Mouse (Mus musculus) kidney, postnatal 0 days (tissue): ENCODE data around the gene Lmna. TPM values are rescaled to one million over a fixed set of nuclear protein-coding genes. Genes with fewer than 3 reads are reported as not detected.

Source experiments
- ATAC-seq: fragments of 200-750 bp; cut with Nextera tagmentation; replicated peaks from 2 replicates; pipeline ENCODE4 v1.8.0; 2017; ENCODE audit warnings: low read depth, moderate number of reproducible peaks, moderate TSS enrichment, moderate library complexity; ENCODE audit not compliant: low FRiP score
- DNase-seq: peaks from one replicate; pipeline ENCODE4 v3.0.0-alpha.2; 2016; ENCODE audit warnings: low spot score
- H3K27ac ChIP-seq: fragments of 300-500 bp; sonication (generic); 2 replicates; pipeline ENCODE4 v1.5.1; 2014; ENCODE audit warnings: mild to moderate bottlenecking
- H3K27me3 ChIP-seq: fragments of 300-500 bp; sonication (generic); 2 replicates; pipeline ENCODE4 v1.6.1; 2014; ENCODE audit warnings: low read length, mixed read lengths; ENCODE audit not compliant: insufficient read depth
- H3K36me3 ChIP-seq: fragments of 300-500 bp; sonication (generic); 2 replicates; pipeline ENCODE4 v1.6.1; 2014; ENCODE audit warnings: low read length, mixed read lengths; ENCODE audit not compliant: insufficient read depth
- H3K4me1 ChIP-seq: fragments of 300-500 bp; sonication (generic); replicated peaks from 2 replicates; pipeline ENCODE4 v1.6.1; 2014; ENCODE audit warnings: antibody characterized with exemption, low read length, mixed read lengths; ENCODE audit not compliant: insufficient read depth
- H3K4me2 ChIP-seq: fragments of 300-500 bp; sonication (generic); 2 replicates; pipeline ENCODE4 v1.6.1; 2014; ENCODE audit warnings: mild to moderate bottlenecking, low read length, moderate library complexity, mixed read lengths
- H3K4me3 ChIP-seq: fragments of 300-500 bp; sonication (generic); replicated peaks from 2 replicates; pipeline ENCODE4 v1.5.1; 2014; ENCODE audit warnings: low read depth, low read length
- H3K9ac ChIP-seq: fragments of 300-500 bp; sonication (generic); 2 replicates; pipeline ENCODE4 v1.6.1; 2014; ENCODE audit warnings: low read depth, low read length
- H3K9me3 ChIP-seq: fragments of 300-500 bp; sonication (generic); replicated peaks from 2 replicates; pipeline ENCODE4 v1.6.1; 2016; ENCODE audit warnings: low read length, inconsistent platforms, mixed read lengths
- CTCF ChIP-seq: IDR thresholded peaks from 2 replicates; pipeline ENCODE4 v1.5.1; 2016; ENCODE audit warnings: antibody characterized with exemption, low read depth, mild to moderate bottlenecking, moderate library complexity
- WGBS: fragments of 180-500 bp; shearing (Covaris S2); extraction: QIAGEN DNeasy Blood & Tissue Kit; methylation state at CpG from one replicate; pipeline ENCODE4 v1.1.7; 2014; 5-methylcytosine and 5-hydroxymethylcytosine counted together
- polyA plus RNA-seq: library from polyadenylated mRNA; unstranded; fragments of >200 nt; fragmentation: Nextera tagmentation; extraction: Ambion mirVana; gene quantifications from 2 replicates; pipeline ENCODE4 v1.2.1, GENCODE M21; 2015

The Lmna gene
- polyA plus RNA-seq, 1 experiment from 2014 or later = 99.3 TPM

DNA sequence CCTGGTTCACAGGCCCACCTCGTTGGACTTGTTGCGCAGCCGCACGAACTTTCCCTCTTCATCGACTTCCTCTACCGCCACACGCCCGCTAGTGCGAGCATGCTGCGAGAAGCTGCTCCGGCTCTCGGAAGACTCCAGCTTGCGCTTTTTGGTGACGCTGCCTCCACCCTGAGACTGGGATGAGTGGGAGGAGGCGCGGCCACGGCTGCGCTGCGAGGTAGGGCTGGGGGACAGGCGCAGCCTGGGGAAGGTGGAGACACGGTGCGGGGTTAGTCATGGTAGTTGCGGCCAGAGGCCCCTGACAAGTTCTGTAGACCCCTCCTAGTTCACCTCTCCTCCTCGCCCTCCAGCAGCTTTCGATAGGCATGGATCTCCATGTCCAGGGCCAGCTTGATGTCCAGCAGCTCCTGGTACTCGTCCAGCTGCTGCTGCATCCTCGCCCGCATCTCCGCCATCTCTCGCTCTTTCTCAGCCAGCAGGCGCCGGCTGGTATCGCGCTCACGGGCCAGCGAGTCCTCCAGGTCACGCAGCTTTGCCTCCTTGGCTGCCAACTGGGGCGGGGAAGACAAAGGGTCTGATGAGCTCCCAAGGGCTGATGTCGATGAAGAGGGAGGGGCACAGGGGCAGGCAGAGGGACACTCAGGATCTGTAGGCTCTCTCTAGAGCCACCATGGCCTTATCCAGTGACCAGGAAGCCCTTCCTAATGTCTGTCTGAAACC is 25.0 kb downstream of the Lmna start:
- Histone ChIP-seq H3K4me2 (peak overlapping the region; percentile 38; the same call in 1 of the 2 replicates), H3K27ac (no peak overlapping the region), H3K36me3 (peaks cover 39% of the 10 kb centered on the region), H3K4me3 (no peak overlapping the region), H3K9ac (no peak overlapping the region), H3K4me1 (peaks cover 11% of the 10 kb centered on the region), H3K27me3 (no peaks in the 10 kb centered on the region), H3K9me3 (no peaks in the 10 kb centered on the region)
- DNase-seq (peak; percentile 46), ATAC-seq (0 out of 2 replicates have a peak, but pooled peaks have one; percentile 18)
- no peak for TF ChIP-seq CTCF
- 31% methylated on average over 39 of the region's 39 CpGs for WGBS

DNA sequence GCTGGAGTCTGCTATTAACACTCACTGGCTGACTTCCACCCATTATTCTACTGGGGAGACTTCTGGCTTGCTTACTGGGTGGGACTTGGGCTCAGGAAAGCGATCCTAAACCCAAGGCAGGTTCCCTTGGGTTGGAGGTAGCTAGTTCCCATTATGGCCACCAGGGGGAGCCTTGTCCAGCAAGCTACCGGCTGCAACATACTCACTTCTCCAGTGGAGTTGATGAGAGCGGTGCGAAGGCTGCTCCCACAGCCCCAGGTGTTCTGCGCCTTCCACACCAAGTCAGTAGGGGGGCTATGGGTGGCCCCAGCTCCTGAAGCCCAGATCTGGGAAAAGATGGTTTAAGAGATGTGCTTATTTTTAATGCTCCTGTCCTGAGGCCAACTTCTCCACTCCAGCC is 26.1 kb downstream of the Lmna start:
- Histone ChIP-seq H3K27me3 (no peaks in the 10 kb centered on the region), H3K4me3 (no peak overlapping the region), H3K27ac (no peak overlapping the region), H3K9ac (no peak overlapping the region), H3K4me2 (no peak overlapping the region), H3K4me1 (peaks cover 3% of the 10 kb centered on the region), H3K36me3 (peaks cover 39% of the 10 kb centered on the region), H3K9me3 (no peaks in the 10 kb centered on the region)
- 7% methylated on average over 5 of the region's 5 CpGs for WGBS
- peak; percentile 83 for DNase-seq
- 0 out of 2 replicates have a peak, but pooled peaks have one; percentile 30 for ATAC-seq
- peak; percentile 95 for TF ChIP-seq CTCF

DNA sequence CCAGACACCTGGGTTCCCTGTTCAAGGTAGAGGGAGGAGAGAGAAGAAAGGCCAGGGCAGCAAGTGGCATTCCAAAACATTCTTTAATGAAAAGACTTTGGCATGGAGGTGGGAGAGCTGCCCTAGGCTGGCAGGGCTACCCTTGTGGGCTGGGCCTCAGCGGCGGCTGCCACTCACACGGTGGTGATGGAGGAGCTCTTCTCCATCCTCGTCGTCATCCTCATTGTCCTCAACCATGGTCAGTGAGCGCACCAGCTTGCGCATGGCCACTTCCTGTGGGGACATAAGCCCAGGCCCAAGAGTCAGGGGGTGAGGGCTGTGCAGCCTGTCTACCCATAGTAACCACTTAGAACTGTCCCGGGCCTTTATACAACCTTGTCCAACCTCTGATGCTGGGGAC is 26.6 kb downstream of the Lmna start:
- Histone ChIP-seq H3K4me1 (no peaks in the 10 kb centered on the region), H3K27ac (no peak overlapping the region), H3K36me3 (peaks cover 39% of the 10 kb centered on the region), H3K9ac (no peak overlapping the region), H3K4me2 (no peak overlapping the region), H3K9me3 (no peaks in the 10 kb centered on the region), H3K27me3 (no peaks in the 10 kb centered on the region), H3K4me3 (no peak overlapping the region)
- DNase-seq (no peak), ATAC-seq (no peak)
- WGBS = 69% methylated on average over 8 of the region's 8 CpGs
- TF ChIP-seq CTCF = no peak

DNA sequence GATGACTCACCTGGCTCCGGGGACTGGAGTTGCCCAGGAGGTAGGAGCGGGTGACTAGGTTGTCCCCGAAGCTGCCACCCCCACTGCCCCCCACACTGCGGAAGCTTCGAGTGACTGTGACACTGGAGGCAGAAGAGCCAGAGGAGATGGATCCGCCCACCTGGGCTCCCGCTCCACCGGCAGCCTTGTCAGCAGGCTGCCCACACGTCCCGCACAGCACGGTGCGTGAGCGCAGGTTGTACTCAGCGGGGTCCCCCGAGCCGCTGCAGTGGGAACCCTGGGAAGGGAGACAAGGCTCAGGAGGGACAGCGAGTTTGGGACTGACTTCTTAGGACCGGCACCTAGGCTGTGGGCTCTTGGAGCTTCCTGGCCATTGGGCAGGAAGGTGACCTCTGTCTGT is 27.4 kb downstream of the Lmna start:
- Histone ChIP-seq H3K9me3 (no peaks in the 10 kb centered on the region), H3K4me2 (no peak overlapping the region), H3K9ac (no peak overlapping the region), H3K36me3 (peaks cover 36% of the 10 kb centered on the region), H3K4me1 (no peaks in the 10 kb centered on the region), H3K4me3 (no peak overlapping the region), H3K27ac (no peak overlapping the region), H3K27me3 (no peaks in the 10 kb centered on the region)
- TF ChIP-seq CTCF = no peak
- DNase-seq = no peak
- WGBS = 40% methylated on average over 18 of the region's 18 CpGs
- ATAC-seq = 0 out of 2 replicates have a peak, but pooled peaks have one; percentile 29

DNA sequence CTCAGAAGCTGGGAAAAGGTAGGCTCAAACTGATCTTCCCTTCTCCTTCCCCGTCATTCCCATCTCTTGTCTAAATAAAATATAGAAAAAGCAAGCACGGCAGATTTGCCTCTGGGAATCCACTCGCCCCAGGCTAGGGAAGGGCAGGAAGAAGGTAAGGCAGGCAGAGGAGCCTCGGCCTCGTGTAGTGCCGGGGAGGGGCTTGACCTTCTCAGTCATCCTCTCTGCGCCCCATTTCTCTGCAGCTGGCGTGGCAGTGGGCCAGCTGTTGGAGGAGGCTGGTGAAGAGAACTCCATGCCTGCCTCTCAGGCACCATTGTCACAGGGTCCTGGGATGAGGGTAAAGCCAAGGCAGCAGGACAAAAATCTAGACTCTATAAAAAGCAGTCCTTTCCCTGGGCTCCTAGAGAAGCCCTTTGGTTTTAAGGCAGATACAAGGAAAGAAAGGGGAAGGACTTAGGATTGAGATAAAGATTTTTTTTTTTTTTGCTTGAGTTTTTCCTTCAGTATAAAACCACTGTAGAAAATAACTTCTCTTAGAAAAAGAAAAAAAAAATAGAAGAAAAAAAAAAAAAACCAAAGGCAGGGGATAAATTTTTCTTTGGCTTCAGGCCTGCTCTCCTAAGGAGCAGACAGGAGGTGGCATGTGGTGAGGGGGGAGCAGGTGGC is 28.2 kb downstream of the Lmna start:
- DNase-seq (no peak), ATAC-seq (no peak)
- Histone ChIP-seq H3K4me2 (no peak overlapping the region), H3K9me3 (no peaks in the 10 kb centered on the region), H3K36me3 (peaks cover 29% of the 10 kb centered on the region), H3K27me3 (no peaks in the 10 kb centered on the region), H3K9ac (no peak overlapping the region), H3K4me3 (no peak overlapping the region), H3K4me1 (no peaks in the 10 kb centered on the region), H3K27ac (no peak overlapping the region)
- WGBS = 58% methylated on average over 8 of the region's 8 CpGs
- TF ChIP-seq CTCF = no peak

DNA sequence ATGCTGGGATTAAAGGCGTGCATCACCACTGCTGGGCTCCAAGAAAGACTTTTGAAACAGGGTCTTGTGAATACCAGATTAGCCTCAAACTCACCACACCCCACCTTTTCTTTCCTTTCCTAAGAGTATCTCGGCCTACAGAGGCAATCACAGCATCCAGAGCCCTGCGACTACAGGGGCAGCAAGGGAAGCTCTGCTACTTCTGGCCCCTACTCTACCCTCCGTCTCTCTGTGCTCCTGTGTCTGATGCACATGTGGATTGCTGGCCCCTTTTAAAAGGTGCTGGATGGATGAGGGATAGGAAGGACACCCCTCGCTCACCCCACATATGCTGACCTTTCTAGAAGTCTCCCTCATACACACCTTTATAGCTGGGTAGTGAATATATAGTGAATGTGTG is 29.1 kb downstream of the Lmna start:
- H3K27ac ChIP-seq = no peak overlapping the region
- H3K4me1 ChIP-seq = no peaks in the 10 kb centered on the region
- H3K9me3 ChIP-seq = no peaks in the 10 kb centered on the region
- no peak for DNase-seq
- H3K4me3 ChIP-seq = no peak overlapping the region
- peaks cover 20% of the 10 kb centered on the region for H3K36me3 ChIP-seq
- no peaks in the 10 kb centered on the region for H3K27me3 ChIP-seq
- no peak for TF ChIP-seq CTCF
- H3K4me2 ChIP-seq = no peak overlapping the region
- WGBS = 90% methylated on average over 5 of the region's 5 CpGs
- H3K9ac ChIP-seq = no peak overlapping the region
- ATAC-seq = no peak
